Mouse (Mus musculus) embryonic stem cell, embryonic (primary cell): ENCODE measurements at regions not wholly inside any gene's neighbourhood (a gene's known extent, or its start where the extent isn't known, plus 50 kb on each side); places are given as distances from the start of the nearest gene placed in this dataset.

Experiments used
- CTCF ChIA-PET, 4 experiments: fragments of 300-600 bp in 2 of 4; fragments of 350-600 bp in 2 of 4; sonication (Branson Sonifier 250); formaldehyde crosslinking; loops; one replicate each; lab custom pipeline; 2022; ENCODE audit warnings: inconsistent platforms in 2 of 4; lab: Charles Lee
- POLR2A ChIA-PET, 4 experiments: fragments of 300-600 bp in 2 of 4; fragments of 350-600 bp in 2 of 4; sonication (Branson Sonifier 250); formaldehyde crosslinking; loops; one replicate each; lab custom pipeline; 2022; ENCODE audit warnings: antibody characterized with exemption in 4 of 4, inconsistent platforms in 1 of 4; lab: Charles Lee

DNA sequence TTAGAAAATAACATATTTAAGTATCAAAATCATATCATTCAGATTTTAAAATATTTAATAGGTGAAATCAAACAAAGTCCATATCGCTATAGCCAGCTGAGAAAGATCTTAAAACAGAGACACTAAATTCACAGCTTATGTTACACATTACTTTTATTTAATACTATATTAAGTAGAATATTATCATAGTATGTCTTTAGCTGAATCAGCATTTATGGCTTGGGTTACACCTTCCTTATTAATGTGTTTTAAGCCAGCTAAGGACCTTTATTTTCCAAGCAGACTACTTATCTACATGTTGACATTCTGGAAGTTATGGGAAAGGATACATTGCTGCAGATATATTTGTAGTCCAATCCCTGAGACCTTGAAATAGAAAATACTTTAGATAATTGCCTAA lies 684.9 kb upstream of the Adgrl4 start:
- ChIA-PET CTCF (no interaction called here), POLR2A (no interaction called here)

DNA sequence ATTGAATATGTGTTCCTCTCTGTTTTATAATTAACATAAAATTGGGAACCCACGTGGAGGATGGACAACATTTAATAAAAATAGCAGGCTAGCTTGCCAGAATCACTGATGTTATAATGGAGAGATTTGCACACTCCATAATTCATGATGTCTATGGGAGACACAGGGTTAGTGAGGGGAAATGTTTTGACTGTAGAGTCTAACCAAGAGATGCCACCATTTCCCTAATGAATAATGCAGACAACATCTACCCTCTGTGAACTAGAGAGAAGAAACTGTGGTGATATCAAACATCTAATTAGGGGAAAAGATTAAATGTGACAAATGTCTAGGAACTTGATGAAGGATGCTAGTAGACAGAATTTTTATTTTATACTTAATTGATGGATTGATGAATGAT lies 677.8 kb upstream of the Adgrl4 start:
- CTCF ChIA-PET: no interaction called here
- POLR2A ChIA-PET: no interaction called here

DNA sequence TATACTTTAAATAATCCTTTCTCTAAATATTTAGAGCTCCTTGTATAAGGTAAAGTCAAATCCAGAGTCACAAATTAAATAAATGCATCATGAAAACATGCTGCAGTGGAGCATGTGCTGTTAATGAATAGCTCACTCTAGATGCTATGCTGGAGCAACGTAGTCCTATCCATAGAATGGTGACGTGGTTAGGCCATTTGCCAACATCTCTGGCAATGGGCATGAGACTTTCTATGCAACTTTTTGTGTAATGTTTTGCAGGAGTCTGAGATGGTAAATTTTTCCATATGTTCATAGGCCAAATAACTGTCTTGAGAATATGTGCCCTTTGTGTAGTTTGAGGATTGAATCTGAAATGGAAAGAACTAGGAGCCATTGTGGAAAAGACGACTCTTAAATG lies 653.1 kb upstream of the Adgrl4 start:
- CTCF ChIA-PET: no interaction called here

DNA sequence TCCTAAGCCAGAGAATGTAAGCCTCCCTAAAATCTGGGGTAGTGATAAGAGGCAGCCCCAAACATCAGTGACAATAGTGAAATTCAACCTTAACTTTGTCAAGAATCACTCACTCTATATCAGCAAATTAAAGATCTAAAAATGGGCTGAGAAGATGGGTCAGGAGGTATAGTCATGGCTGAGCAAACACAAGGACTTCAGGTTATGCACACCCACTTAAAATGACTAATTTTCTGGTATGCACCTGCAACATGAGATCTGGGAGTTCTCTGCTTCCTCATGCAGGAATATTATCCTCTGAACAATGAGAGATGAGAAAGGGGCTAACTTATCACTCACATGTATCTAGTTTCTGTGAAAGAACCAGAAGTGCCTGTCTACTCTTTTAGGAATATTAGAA lies 619.9 kb upstream of the Adgrl4 start:
- POLR2A ChIA-PET: no interaction called here

More for the DNA sequence above, 653.1 kb upstream of the Adgrl4 start:
- POLR2A ChIA-PET: no interaction called here

DNA sequence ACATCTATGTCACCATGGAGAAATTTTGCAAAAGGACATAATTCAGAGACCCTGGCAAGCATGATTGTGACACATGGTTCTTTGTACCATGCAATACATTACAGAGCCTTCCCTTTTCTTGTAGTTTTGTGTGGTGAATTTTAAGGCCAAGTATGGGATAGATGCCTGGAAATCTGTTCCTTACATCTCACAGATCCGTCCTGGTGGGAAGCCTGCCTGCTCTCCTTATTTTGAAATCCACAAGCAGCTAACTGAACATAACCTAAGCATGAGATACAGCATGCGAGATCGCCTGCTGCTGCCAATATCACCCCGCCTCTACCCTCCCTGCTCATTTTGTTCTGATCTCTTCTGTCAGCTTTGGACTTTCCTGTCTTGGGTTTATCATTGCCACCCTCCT lies 618.3 kb upstream of the Adgrl4 start:
- POLR2A ChIA-PET: interaction anchor here in 1 of 4 experiments (0.5 kb wide), 1 partner anchor 35 kb away, joined by 3 read pairs; no protein-coding TSS in a partner anchor
- CTCF ChIA-PET: no interaction called here

More for the DNA sequence above, 619.9 kb upstream of the Adgrl4 start:
- CTCF ChIA-PET: no interaction called here

DNA sequence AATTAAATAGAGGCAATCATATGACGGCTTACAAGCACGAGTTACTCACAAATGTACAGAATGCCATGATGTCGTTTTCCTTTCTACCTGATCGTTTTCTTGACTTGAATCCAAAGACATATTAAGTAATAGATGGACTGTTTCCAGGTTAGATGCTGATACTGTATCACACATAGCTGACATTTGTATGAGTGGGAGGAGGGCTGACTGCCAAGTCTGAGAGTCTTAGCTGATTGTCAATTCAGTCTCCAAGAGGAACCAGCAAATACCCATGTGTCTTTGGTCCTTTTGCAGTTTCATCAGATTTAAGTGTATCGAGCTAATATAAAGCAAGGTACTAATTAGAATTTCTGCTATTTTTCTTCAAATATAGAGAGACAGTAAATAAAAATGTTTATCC lies 617.6 kb upstream of the Adgrl4 start:
- ChIA-PET POLR2A (no interaction called here), CTCF (no interaction called here)

DNA sequence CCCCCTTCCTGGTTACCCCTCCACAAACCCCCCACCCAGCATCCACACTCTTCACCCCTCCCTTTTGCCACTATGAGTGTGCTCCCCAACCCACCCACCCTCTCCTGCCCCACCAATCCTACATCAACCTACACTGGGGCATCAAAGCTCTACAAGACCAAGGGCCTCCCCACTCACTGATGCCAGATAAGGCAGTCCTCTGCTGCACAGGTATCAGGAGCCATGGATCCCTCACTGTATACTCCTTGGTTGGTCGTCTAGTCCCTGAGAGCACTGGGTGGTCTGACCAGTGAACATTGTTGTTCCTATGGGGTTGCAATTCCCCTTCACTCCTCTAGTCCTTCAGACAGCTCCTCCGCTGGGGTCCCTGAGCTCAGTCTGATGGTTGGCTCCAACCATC lies 591.7 kb upstream of the Adgrl4 start:
- CTCF ChIA-PET: no interaction called here

DNA sequence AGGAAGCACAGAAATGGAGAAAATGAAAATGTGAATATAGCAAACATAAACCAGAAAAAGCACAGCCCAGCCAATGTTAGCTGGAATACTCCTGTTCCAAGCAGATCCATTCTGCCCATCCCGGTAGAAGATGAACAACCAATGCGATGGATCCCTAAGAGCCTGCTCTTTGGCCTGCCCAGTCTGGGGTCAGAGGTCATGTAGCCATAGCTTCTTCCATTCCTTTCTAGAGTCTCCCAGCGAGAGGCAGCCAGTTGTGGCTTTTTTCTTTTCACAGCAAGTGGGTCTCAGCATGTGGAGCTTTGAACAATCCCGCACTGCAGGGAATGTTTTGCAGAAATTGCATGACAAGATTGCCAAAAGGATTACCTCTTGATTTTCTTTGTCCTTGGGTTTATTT lies 585.6 kb upstream of the Adgrl4 start:
- CTCF ChIA-PET: no interaction called here
- POLR2A ChIA-PET: no interaction called here

More for the DNA sequence above, 591.7 kb upstream of the Adgrl4 start:
- POLR2A ChIA-PET: no interaction called here

DNA sequence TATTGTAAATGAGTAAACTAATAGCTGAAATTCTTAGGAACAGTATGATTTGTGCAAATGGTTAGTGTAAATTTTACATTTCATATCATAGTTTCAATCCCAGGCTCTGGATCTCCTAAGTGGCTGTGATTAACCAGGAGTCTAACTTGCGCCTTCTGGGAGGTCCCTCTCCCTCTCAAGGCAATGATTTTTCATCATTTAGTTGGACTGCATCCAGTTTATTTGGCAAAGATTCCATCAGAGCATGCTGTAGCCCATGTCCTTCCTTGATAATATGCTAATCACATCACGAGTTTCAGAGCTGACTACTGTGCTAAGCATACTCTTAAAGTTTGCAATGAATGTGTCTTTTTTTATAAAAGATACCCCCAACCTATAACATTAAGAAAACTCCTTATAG lies 541.0 kb upstream of the Adgrl4 start:
- ChIA-PET CTCF (no interaction called here), POLR2A (no interaction called here)

DNA sequence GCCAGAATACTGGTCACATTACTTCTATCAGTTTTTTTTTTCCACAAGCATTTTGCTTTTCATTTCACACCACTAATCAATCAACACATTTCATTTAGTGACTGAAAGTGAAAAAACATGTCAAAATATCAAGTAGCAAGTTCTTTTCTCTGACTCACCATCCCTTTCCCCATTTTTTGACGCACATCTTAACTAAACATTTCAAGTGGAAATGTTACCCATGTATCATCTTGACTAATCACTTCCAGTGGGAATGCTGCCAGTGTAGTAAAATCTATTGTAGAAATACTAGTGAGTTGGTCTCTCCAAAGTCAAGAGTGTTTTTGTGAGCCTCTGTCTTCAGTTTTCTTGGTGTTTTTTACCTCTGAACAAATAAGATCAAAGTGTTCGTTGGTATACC lies 527.6 kb upstream of the Adgrl4 start:
- POLR2A ChIA-PET: no interaction called here
- CTCF ChIA-PET: no interaction called here

DNA sequence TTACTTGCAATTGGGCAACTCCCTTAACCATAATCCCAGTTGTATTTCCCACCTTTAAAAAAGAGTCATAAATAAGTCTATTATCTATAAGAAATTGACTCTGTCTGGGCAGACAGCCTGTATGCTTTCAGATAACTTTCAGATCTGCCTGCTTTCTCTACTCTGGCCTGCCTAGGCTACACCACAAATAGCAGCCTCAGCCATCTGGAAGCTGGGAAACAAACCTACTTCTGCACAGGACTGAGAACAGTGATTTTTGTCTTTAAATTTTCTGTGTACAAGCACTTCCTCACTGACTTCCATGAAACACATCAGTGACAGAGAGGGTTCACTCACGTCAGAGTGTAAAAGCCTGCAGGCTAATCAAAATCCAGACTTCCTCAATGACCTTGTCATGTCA lies 482.8 kb upstream of the Adgrl4 start:
- ChIA-PET CTCF (no interaction called here), POLR2A (interaction anchor here in 1 of 4 experiments (0.7 kb wide), 1 partner anchor 642 kb away, joined by 4 read pairs; no protein-coding TSS in a partner anchor)

DNA sequence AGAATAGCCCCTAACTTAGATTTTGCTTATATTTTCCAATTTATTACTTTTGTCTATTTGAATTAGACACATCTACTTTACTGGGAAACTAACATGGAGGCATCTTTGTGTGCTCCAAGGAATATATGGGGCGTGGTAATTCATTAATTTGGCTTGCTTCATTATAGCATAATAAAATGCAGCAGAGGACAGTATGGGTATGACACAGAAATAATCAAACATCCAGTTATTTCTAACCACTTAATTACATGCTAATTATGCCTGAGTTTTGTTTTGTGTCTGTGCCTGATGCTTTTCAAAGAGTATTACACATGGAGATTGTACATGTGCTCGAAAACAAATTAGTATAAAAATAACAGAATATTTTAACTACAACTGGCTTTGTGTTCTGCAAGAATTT lies 438.0 kb upstream of the Adgrl4 start:
- POLR2A ChIA-PET: no interaction called here
- CTCF ChIA-PET: no interaction called here

DNA sequence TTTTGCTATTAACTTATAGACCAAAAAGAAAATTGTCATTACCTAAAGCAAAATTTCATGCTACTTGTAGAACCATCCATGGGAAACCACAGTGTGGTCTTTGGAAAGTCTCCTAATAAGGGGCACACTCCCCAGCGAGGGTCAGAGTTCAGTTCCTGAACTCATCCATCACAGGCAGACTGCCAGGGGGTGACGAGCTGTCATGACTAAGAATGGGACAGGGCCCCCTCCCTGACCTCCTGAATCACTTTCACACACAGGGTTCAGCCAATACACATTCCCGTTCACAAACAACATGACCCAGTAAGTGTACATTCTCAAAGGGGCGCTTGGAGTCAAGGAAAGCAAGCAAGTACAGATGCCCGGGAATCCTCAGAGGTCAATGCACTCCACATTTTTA lies 437.5 kb upstream of the Adgrl4 start:
- POLR2A ChIA-PET: no interaction called here
- CTCF ChIA-PET: no interaction called here

DNA sequence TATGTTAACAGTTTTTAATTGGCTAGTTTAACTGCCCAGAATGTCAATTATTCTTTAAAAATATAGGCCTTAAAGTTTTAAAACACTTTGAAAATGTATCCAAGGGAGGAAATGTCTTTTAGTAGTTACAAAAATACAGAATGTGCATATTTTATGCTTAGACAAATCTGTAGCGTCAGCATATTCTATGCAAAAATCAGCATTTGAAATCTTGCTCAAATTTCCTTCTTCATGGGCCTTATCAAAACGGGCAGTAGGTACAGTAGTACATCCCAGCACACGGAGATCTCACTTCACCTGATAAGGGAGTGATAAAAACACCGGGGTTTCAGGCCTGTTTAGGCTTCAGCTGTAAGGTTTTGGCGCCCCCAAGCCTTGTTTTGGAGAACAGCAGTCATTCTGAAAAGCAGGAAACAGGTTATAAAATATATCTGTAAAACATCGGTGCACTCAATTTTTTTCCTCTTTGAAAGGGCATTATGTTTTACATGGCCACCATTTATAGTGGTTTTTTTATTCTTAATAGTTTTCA lies 435.7 kb upstream of the Adgrl4 start:
- ChIA-PET CTCF (no interaction called here), POLR2A (no interaction called here)

DNA sequence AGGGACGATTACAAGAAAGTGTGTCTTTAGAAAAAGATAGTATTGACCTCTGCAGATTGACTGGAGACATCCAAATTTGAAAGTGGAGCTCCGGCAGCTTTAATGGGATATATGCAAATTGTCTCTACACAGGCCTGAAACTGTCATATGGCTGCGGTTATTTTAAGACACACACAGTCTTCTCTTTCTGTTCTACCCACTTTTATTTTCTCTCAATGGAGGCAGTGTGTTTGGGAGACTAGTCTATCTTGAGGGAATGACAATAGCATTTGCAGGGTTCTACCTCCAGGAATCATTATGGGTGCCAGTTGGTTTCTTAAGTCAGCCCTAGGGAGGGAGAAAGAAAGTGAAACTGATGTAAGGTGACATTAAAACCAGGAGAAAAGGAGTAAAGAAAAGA lies 434.2 kb upstream of the Adgrl4 start:
- POLR2A ChIA-PET: no interaction called here
- CTCF ChIA-PET: no interaction called here

DNA sequence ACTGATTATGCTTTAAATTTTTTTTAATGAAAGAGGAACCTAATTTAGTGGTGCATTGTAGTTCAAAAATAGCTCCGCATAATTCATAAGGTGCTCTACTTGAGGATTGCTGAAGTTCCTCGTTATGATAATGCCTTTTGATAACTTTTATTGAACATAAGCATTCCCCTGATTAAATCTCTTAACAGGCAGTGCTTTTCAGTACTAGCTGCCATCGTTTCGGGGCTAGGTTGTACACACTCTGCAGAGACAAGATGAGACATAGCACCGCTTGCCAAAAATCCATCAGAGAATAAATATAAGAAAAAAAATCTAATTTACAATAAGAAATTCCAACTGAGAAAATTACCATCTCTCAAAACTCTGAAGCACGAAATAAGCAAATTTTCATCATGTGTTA lies 433.7 kb upstream of the Adgrl4 start:
- ChIA-PET CTCF (no interaction called here), POLR2A (no interaction called here)

DNA sequence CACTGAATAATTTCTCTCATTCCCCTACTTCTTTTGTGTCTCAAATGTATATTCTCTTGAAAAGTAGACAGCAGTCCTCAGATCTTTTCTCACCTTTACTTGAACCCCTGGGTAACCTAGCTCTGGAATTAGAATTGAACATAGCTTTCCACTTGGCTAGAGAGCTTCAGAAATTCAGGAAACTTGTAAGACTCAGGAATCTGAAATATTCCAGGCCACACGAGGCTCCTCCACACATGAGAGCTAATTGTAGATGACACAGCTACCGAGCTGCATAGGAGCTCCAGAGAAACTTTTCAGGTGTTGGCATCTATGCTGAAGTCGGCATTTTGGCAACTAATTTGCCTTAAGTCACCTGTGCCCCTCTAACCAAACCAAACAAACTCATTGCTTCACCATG lies 417.7 kb upstream of the Adgrl4 start:
- ChIA-PET POLR2A (no interaction called here), CTCF (no interaction called here)

DNA sequence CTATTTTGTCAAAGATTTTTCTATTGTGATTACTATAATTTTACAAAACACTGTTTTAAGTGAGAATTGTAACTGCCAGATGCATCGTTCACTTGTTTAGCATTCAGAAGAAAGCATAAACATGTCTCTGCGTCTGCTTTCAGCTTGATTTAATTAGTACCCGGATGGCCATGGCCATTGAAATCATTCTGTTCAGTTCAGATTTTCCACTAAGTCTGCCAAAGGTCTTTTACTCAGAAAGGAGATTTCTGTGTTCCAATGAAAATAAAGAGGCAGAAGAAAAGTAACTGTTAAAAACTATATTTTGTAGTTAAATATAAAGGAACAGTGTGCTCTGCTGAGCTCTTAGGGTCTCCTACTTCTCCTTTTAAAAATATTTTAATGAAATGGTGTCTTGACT lies 380.2 kb upstream of the Adgrl4 start:
- POLR2A ChIA-PET: interaction anchor here in 1 of 4 experiments (0.6 kb wide), 1 partner anchor 507 kb away, joined by 4 read pairs; no protein-coding TSS in a partner anchor
- CTCF ChIA-PET: no interaction called here

DNA sequence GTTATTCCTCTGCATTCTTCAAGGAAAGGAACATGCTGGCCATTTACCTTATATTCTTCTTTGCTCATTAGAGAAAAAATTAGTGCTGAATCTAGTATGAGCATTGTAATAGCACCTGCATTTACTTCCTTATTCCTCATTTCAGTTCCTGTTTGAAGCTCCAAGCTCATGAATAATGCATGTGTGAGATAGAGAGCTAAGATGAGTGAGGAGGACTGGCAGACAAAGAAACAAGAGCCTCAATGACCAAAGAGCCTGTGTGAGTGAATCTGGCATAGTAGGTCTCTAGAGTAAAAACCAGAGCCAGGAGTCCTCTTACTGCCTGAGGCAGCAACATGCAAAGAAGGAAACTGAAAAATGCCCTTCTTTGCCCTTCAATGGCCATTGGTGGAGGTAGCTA lies 365.4 kb upstream of the Adgrl4 start:
- CTCF ChIA-PET: no interaction called here
- POLR2A ChIA-PET: no interaction called here

DNA sequence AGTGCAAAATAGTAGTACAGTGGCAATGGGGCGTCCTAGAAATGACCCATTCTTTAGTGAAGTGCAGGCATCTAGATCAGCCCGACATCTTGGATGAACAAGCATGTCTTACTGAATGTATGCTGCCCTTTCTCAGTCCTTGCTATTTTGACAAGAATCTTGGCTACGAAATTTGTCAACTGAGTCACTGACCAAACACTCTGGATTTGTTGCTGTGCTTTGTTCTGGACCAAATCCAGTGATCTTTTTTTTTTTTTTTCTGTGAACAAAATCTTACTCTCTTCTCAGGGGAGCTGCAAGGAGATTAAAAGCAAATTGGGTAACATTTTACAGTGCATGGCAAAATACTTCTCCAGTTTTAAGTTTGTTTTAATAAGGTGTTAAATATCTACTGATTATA lies 320.9 kb upstream of the Adgrl4 start:
- ChIA-PET POLR2A (no interaction called here), CTCF (no interaction called here)

DNA sequence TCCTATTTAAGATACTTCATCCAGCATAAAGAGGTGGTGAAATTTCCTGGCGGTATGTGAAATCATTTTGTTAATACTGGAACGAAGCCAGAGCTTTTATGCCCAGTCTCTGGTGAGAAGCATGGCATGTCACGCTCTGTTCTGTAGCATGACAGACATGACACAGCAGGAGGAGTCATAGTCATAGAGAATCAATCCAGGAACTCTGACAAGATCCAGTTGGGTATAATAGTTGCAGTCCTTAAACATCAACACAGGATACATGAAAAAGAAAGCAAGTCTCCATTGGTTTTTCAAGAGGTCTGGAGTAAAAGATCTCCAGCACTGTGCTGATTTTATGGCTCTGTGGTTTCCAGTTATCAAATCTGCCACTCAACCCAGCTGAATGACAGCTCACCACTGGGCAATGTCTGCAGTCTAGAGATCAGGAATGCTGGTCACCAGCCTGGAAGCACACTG lies 320.1 kb upstream of the Adgrl4 start:
- ChIA-PET POLR2A (no interaction called here), CTCF (no interaction called here)

DNA sequence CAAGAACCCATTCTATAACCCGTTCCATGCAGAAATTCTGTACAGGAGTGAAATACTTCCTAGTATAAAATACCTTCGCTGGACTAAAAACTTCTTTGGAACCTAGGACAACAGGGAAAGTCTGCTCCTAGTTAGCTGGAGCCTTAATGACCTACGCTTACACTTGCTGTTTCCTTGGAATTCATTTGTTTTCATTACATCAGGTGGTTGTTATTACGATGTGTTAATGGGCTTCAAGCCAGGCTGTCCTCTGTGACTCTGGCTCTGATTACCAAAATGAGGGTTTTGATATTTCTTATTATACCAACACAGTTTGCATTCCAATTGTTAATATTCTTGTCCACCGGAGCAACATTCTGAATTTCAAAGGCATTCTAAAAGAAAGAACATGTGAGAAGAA lies 313.6 kb upstream of the Adgrl4 start:
- ChIA-PET CTCF (no interaction called here), POLR2A (no interaction called here)
